Mouse (Mus musculus) CD4-positive, CD25-positive, alpha-beta regulatory T cell, adult 4 months (primary cell): Measurements from ENCODE around the gene Commd2. TPM values are rescaled to one million over a fixed set of nuclear protein-coding genes. Genes with fewer than 3 reads are reported as not detected.

Source experiments
- ATAC-seq: one replicate; pipeline ENCODE4 v1.8.0; 2017
- polyA plus RNA-seq, 2 experiments: library from polyadenylated mRNA; unstranded; fragments of 100-300 nt; shearing (Covaris generic); gene quantifications; one replicate each; pipeline ENCODE4 v1.2.1; 2017

Gene Commd2
- polyA plus RNA-seq, 2 experiments from 2014 or later: 72.6 to 80.7 TPM

GRCm38 (mm10) chr3:57612430-57612997 lies 39.0 kb downstream of the Commd2 start:
- no peak for ATAC-seq

- ATAC-seq: no peak
Measured at GRCm38 (mm10) chr3:57611776-57612175, 39.7 kb downstream of the Commd2 start.

GRCm38 (mm10) chr3:57604618-57605015 lies 46.9 kb downstream of the Commd2 start:
- no peak for ATAC-seq

- ATAC-seq: no peak
Measured at GRCm38 (mm10) chr3:57603891-57604617, 47.5 kb downstream of the Commd2 start.

GRCm38 (mm10) chr3:57602610-57603009 lies 48.9 kb downstream of the Commd2 start:
- ATAC-seq: no peak

GRCm38 (mm10) chr3:57596566-57596965 lies 54.9 kb downstream of the Commd2 start:
- no peak for ATAC-seq

- ATAC-seq: no peak
Measured at GRCm38 (mm10) chr3:57595506-57595905, 56.0 kb downstream of the Commd2 start.

Other genes with a start within 250 kb of the Commd2 start
- not detected for gene Tm4sf4, start 226.4 kb downstream of the Commd2 start, polyA plus RNA-seq
- gene Wwtr1, start 75.8 kb downstream of the Commd2 start, polyA plus RNA-seq: not detected
- gene Ankub1, start 41.1 kb upstream of the Commd2 start, polyA plus RNA-seq: not detected
- gene Rnf13, start 84.3 kb upstream of the Commd2 start, polyA plus RNA-seq: 10 to 100 TPM; 65.6 to 65.8 TPM
- gene Pfn2, start 196.4 kb upstream of the Commd2 start, polyA plus RNA-seq: 10 to 100 TPM in 1 of 2 experiments, 1 to 10 TPM in 1; 8.7 to 16.4 TPM